Mouse (Mus musculus) ES-Bruce4 (cell line): Measurements from ENCODE around the gene Cdc45.

ENCODE experiments used
- CTCF ChIP-seq: IDR thresholded peaks from one replicate; pipeline ENCODE4 v1.8.1; 2011; ENCODE audit warnings: low read depth, low read length
- POLR2A ChIP-seq: IDR thresholded peaks from one replicate; pipeline ENCODE4 v1.8.1; 2011; ENCODE audit warnings: low read length; ENCODE audit not compliant: insufficient read depth

DNA sequence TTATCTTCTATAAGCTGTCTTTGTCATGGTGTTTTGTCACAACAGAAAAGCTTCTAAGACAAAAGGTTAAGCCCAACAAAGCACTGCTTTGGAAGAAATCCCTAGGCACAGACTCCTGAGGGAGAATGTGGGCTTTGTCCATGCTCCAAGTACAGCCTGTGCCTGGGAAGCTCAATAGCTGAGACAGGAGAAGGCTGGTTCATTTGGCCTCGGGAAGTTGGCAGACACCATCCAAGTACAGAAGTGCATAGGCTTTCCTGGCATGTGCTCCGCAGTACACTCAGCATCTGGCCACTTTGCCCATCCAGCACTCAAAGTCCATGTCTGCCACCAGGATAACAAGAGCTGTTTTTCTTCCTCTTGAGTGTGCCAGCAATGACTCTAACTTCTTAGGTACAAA, 6.0 kb downstream of the Cdc45 start:
- TF ChIP-seq CTCF (no peak), POLR2A (no peak)
